Comparison of ENCODE assay signal across 9 mouse cellular contexts in genomic region chr9:50658391-50658790, GRCm38 (mm10). TPM values are rescaled to one million over a fixed set of nuclear protein-coding genes. Genes with fewer than 3 reads are reported as not detected.
DNase-seq lines count a peak whose midpoint lies in the region; ATAC-seq and TF ChIP-seq lines count a peak whose summit lies in the region.
"Had no signal": no experiment of that assay in that cellular context is flagged by ENCODE, and none has a peak within 500 bp of the region (broad histone marks: within the 10 kb centered on the region; RNA-seq: fewer than 3 reads in every experiment).

No protein-coding gene starts in this region.

- no peak for ATAC-seq in intestine, embryonic 15.5 days
- no peak for ATAC-seq in neural tube, embryonic 14.5 days (ENCODE audit: low read depth)

- intact Hi-C loops in left cerebral cortex, adult 2 months (cut with DNase I), result loop anchor here (5.0 to 10.0 kb wide), 2 partner anchors 109 to 214 kb away; partner anchors contain the start of gene Fdxacb1
- intact Hi-C loops in left cerebral cortex, postnatal 36 days (cut with DNase I), result no loop called here

- no peak for DNase-seq in left cerebral cortex, adult 2 months (ENCODE audit: extremely low spot score in 1 of 2, low spot score in 2 of 2)
- DNase-seq in left cerebral cortex, postnatal 36 days (ENCODE audit: low spot score in 2 of 2), result no peak
- DNase-seq in right cerebral cortex, postnatal 4 days, result no peak
- DNase-seq in kidney, adult 8-10 months, result no peak
- no peak for DNase-seq in frontal cortex, postnatal 36 days (ENCODE audit: low spot score in 2 of 2)
- DNase-seq: cerebellum, postnatal 25 days had no signal

- WGBS in intestine, embryonic 15.5 days, result 18% methylated on average over 5 of the region's 5 CpGs
- 29% methylated on average over 5 of the region's 5 CpGs for WGBS in neural tube, embryonic 14.5 days

- peak overlapping the region; percentile 82 for H3K4me2 ChIP-seq in intestine, embryonic 15.5 days (replicated peaks)
- peak overlapping the region; percentile 80 for H3K4me2 ChIP-seq in neural tube, embryonic 14.5 days (ENCODE audit: low read depth, low read length)

- no peak for TF ChIP-seq POLR2A in cortical plate, adult 2 months (IDR thresholded peaks at IDR 0.05; ENCODE audit: extremely low read depth, insufficient read depth, low read length)

- no peak overlapping the region; the same call in 1 of the 2 replicates for H3K27ac ChIP-seq in left cerebral cortex, adult 2 months
- H3K27ac ChIP-seq in cortical plate, adult 2 months (ENCODE audit: insufficient read depth, low read length), result no peak overlapping the region
- H3K27ac ChIP-seq in intestine, embryonic 15.5 days, result no peak overlapping the region
- peak overlapping the region; percentile 80; the same call in 1 of the 2 replicates for H3K27ac ChIP-seq in neural tube, embryonic 14.5 days (ENCODE audit: low read depth, low read length)

- H3K9ac ChIP-seq in intestine, embryonic 15.5 days, result peak overlapping the region; percentile 86
- peak overlapping the region; percentile 89 for H3K9ac ChIP-seq in neural tube, embryonic 14.5 days (replicated peaks; ENCODE audit: low read depth, low read length)

- no peaks in the 10 kb centered on the region; the same call in 1 of the 2 replicates for H3K36me3 ChIP-seq in intestine, embryonic 15.5 days
- peaks cover 18% of the 10 kb centered on the region; the same call in 1 of the 2 replicates for H3K36me3 ChIP-seq in neural tube, embryonic 14.5 days (ENCODE audit: control insufficient read depth, insufficient read depth, low read length)

- H3K4me1 ChIP-seq in cortical plate, adult 2 months (ENCODE audit: control insufficient read depth, insufficient read depth, low read length), result no peaks in the 10 kb centered on the region; the same call in 1 of the 2 replicates
- peaks cover 7% of the 10 kb centered on the region; the same call in 1 of the 2 replicates for H3K4me1 ChIP-seq in intestine, embryonic 15.5 days (replicated peaks)
- H3K4me1 ChIP-seq in neural tube, embryonic 14.5 days (ENCODE audit: control insufficient read depth, insufficient read depth, low read length), result peaks cover 16% of the 10 kb centered on the region

- no peaks in the 10 kb centered on the region for H3K9me3 ChIP-seq in intestine, embryonic 15.5 days
- H3K9me3 ChIP-seq in neural tube, embryonic 14.5 days (ENCODE audit: control insufficient read depth, low read length), result no peaks in the 10 kb centered on the region

- no peaks in the 10 kb centered on the region for H3K27me3 ChIP-seq in intestine, embryonic 15.5 days (replicated peaks)
- H3K27me3 ChIP-seq in neural tube, embryonic 14.5 days (ENCODE audit: control insufficient read depth, insufficient read depth, low read length), result no peaks in the 10 kb centered on the region

- TF ChIP-seq CTCF in left cerebral cortex, adult 2 months (IDR thresholded peaks at IDR 0.05), result no peak
- TF ChIP-seq CTCF in cortical plate, adult 2 months (IDR thresholded peaks at IDR 0.05; ENCODE audit: extremely low read depth, insufficient read depth, low read length), result no peak

- peak overlapping the region; percentile 92 for H3K4me3 ChIP-seq in left cerebral cortex, adult 2 months
- H3K4me3 ChIP-seq in cortical plate, adult 2 months (ENCODE audit: insufficient read depth, low read length), result peak overlapping the region; percentile 76
- H3K4me3 ChIP-seq in intestine, embryonic 15.5 days (replicated peaks), result peak overlapping the region; percentile 77
- H3K4me3 ChIP-seq in neural tube, embryonic 14.5 days (ENCODE audit: low read depth, low read length), result peak overlapping the region; percentile 90

RNA-seq across cellular contexts. Expression of gene Dlat, which starts 1.2 kb away (rescaled TPM):
- 100 to 1,000 TPM; 110 to 119 TPM for total RNA-seq in left cerebral cortex, adult 2 months (2021)
- total RNA-seq in left cerebral cortex, postnatal 36 days (2021), result 100 to 1,000 TPM; 116 to 117 TPM
- 49.4 and 49.8 TPM in 2 replicates for polyA plus RNA-seq in cortical plate, adult 2 months (2012; rRNA removed)
- 58.7 and 63.5 TPM in 2 replicates for polyA plus RNA-seq in intestine, embryonic 15.5 days (2015; fragmentation: Nextera tagmentation; extraction: Ambion mirVana)
- polyA plus RNA-seq in neural tube, embryonic 14.5 days (2014; fragmentation: Nextera tagmentation; extraction: Ambion mirVana), result 65.1 and 67.2 TPM in 2 replicates

RNA-seq across cellular contexts. Expression of gene Nkapd1, which starts 41.1 kb away (rescaled TPM):
- total RNA-seq in left cerebral cortex, adult 2 months (2021), result 10 to 100 TPM; 21.3 to 22.1 TPM
- 10 to 100 TPM; 23.0 to 25.3 TPM for total RNA-seq in left cerebral cortex, postnatal 36 days (2021)
- 14.1 and 14.7 TPM in 2 replicates for polyA plus RNA-seq in cortical plate, adult 2 months (2012; rRNA removed)
- polyA plus RNA-seq in intestine, embryonic 15.5 days (2015; fragmentation: Nextera tagmentation; extraction: Ambion mirVana), result 17.5 and 20.4 TPM in 2 replicates
- polyA plus RNA-seq in neural tube, embryonic 14.5 days (2014; fragmentation: Nextera tagmentation; extraction: Ambion mirVana), result 21.9 and 24.5 TPM in 2 replicates

RNA-seq across cellular contexts. Expression of gene Pih1d2, which starts 41.3 kb away (rescaled TPM):
- 1 to 10 TPM; 2.0 to 3.8 TPM for total RNA-seq in left cerebral cortex, adult 2 months (2021)
- total RNA-seq in left cerebral cortex, postnatal 36 days (2021), result 1 to 10 TPM; 3.1 to 3.7 TPM
- 4.4 and 4.9 TPM in 2 replicates for polyA plus RNA-seq in cortical plate, adult 2 months (2012; rRNA removed)
- 2.1 and 2.9 TPM in 2 replicates for polyA plus RNA-seq in intestine, embryonic 15.5 days (2015; fragmentation: Nextera tagmentation; extraction: Ambion mirVana)
- polyA plus RNA-seq in neural tube, embryonic 14.5 days (2014; fragmentation: Nextera tagmentation; extraction: Ambion mirVana), result 4.4 and 5.5 TPM in 2 replicates

RNA-seq across cellular contexts. Expression of gene Timm8b, which starts 54.7 kb away (rescaled TPM):
- 100 to 1,000 TPM; 216 to 226 TPM for total RNA-seq in left cerebral cortex, adult 2 months (2021)
- total RNA-seq in left cerebral cortex, postnatal 36 days (2021), result 100 to 1,000 TPM; 218 to 255 TPM
- 465 and 504 TPM in 2 replicates for polyA plus RNA-seq in cortical plate, adult 2 months (2012; rRNA removed)
- 314 TPM in 2 replicates for polyA plus RNA-seq in intestine, embryonic 15.5 days (2015; fragmentation: Nextera tagmentation; extraction: Ambion mirVana)
- polyA plus RNA-seq in neural tube, embryonic 14.5 days (2014; fragmentation: Nextera tagmentation; extraction: Ambion mirVana), result 375 and 448 TPM in 2 replicates

RNA-seq across cellular contexts. Expression of gene Sdhd, which starts 54.8 kb away (rescaled TPM):
- 100 to 1,000 TPM in 1 of 2 experiments, 10 to 100 TPM in 1; 97.9 to 114 TPM for total RNA-seq in left cerebral cortex, adult 2 months (2021)
- 100 to 1,000 TPM; 105 to 110 TPM for total RNA-seq in left cerebral cortex, postnatal 36 days (2021)
- 139 and 145 TPM in 2 replicates for polyA plus RNA-seq in cortical plate, adult 2 months (2012; rRNA removed)
- 544 and 560 TPM in 2 replicates for polyA plus RNA-seq in intestine, embryonic 15.5 days (2015; fragmentation: Nextera tagmentation; extraction: Ambion mirVana)
- polyA plus RNA-seq in neural tube, embryonic 14.5 days (2014; fragmentation: Nextera tagmentation; extraction: Ambion mirVana), result 257 and 294 TPM in 2 replicates
